Mouse (Mus musculus) midbrain, embryonic 13.5 days (tissue): ENCODE results near the gene Mettl7a3. TPM values are rescaled to one million over a fixed set of nuclear protein-coding genes. Genes with fewer than 3 reads are reported as not detected.
"Not testable (repeated sequence)": the region's sequence is repeated elsewhere in the genome, so short reads cannot be mapped to it uniquely, and the experiment has no call there.

Experiments used
- ATAC-seq: fragments of 200-750 bp; cut with Nextera tagmentation; 2 replicates; pipeline ENCODE4 v1.8.0; 2017; ENCODE audit warnings: mild to moderate bottlenecking, moderate TSS enrichment, moderate library complexity
- H3K27ac ChIP-seq: fragments of 300-500 bp; sonication (generic); 2 replicates; pipeline ENCODE4 v1.5.1; 2015; ENCODE audit warnings: inconsistent platforms, mild to moderate bottlenecking, moderate library complexity
- H3K27me3 ChIP-seq: fragments of 300-500 bp; sonication (generic); 2 replicates; pipeline ENCODE4 v1.6.1; 2015; ENCODE audit warnings: mild to moderate bottlenecking, inconsistent platforms
- H3K36me3 ChIP-seq: fragments of 300-500 bp; sonication (generic); 2 replicates; pipeline ENCODE4 v1.6.1; 2015; ENCODE audit warnings: mild to moderate bottlenecking, inconsistent platforms
- H3K4me1 ChIP-seq: fragments of 300-500 bp; sonication (generic); replicated peaks from 2 replicates; pipeline ENCODE4 v1.6.1; 2015; ENCODE audit warnings: inconsistent platforms
- H3K4me2 ChIP-seq: fragments of 300-500 bp; sonication (generic); replicated peaks from 2 replicates; pipeline ENCODE4 v1.6.1; 2015; ENCODE audit warnings: moderate library complexity, mild to moderate bottlenecking, inconsistent platforms
- H3K4me3 ChIP-seq: fragments of 300-500 bp; sonication (generic); replicated peaks from 2 replicates; pipeline ENCODE4 v1.5.1; 2015; ENCODE audit warnings: mild to moderate bottlenecking, inconsistent platforms
- H3K9ac ChIP-seq: fragments of 300-500 bp; sonication (generic); replicated peaks from 2 replicates; pipeline ENCODE4 v1.6.1; 2015; ENCODE audit warnings: mild to moderate bottlenecking, inconsistent platforms
- H3K9me3 ChIP-seq: fragments of 300-500 bp; sonication (generic); 2 replicates; pipeline ENCODE4 v1.6.1; 2016; ENCODE audit warnings: mild to moderate bottlenecking, inconsistent platforms
- WGBS: fragments of 180-500 bp; shearing (Covaris S2); methylation state at CpG from one replicate; pipeline ENCODE4 v1.1.7; 2015; 5-methylcytosine and 5-hydroxymethylcytosine counted together
- polyA plus RNA-seq: library from polyadenylated mRNA; unstranded; fragments of >200 nt; fragmentation: Nextera tagmentation; extraction: Ambion mirVana; gene quantifications from 2 replicates; pipeline ENCODE4 v1.2.1, GENCODE M21; 2015

Mettl7a3 gene
- polyA plus RNA-seq, 1 experiment from 2014 or later, result not detected

GRCm38 (mm10) chr15:100337328-100337727 is 2.6 kb downstream of the Mettl7a3 start:
- not testable (repeated sequence) for ATAC-seq, H3K27me3 ChIP-seq, H3K4me3 ChIP-seq

GRCm38 (mm10) chr15:100337847-100338246 is 3.1 kb downstream of the Mettl7a3 start:
- not testable (repeated sequence) for H3K9me3 ChIP-seq, H3K4me1 ChIP-seq, H3K27me3 ChIP-seq, H3K36me3 ChIP-seq, H3K9ac ChIP-seq, H3K27ac ChIP-seq, H3K4me3 ChIP-seq, H3K4me2 ChIP-seq
- 0 out of 2 replicates have a peak, but pooled peaks have one; percentile 50 for ATAC-seq
- 44% methylated on average over 10 of the region's 10 CpGs for WGBS

More at GRCm38 (mm10) chr15:100337328-100337727, 2.6 kb downstream of the Mettl7a3 start:
- not testable (repeated sequence) for H3K36me3 ChIP-seq, H3K9ac ChIP-seq, H3K4me1 ChIP-seq, H3K9me3 ChIP-seq, H3K4me2 ChIP-seq, H3K27ac ChIP-seq

- 76% methylated on average over 4 of the region's 5 CpGs for WGBS
- ATAC-seq, result not testable (repeated sequence)
Measured at GRCm38 (mm10) chr15:100341314-100341980, 6.7 kb downstream of the Mettl7a3 start.

GRCm38 (mm10) chr15:100345484-100345883 is 10.8 kb downstream of the Mettl7a3 start:
- Histone ChIP-seq H3K4me2 (no peak overlapping the region), H3K4me1 (no peaks in the 10 kb centered on the region), H3K27ac (no peak overlapping the region), H3K36me3 (no peaks in the 10 kb centered on the region), H3K9ac (no peak overlapping the region), H3K4me3 (no peak overlapping the region), H3K9me3 (no peaks in the 10 kb centered on the region), H3K27me3 (no peaks in the 10 kb centered on the region)
- ATAC-seq, result no peak

More at GRCm38 (mm10) chr15:100341314-100341980, 6.7 kb downstream of the Mettl7a3 start:
- not testable (repeated sequence) for H3K36me3 ChIP-seq, H3K4me1 ChIP-seq, H3K27me3 ChIP-seq, H3K4me2 ChIP-seq, H3K27ac ChIP-seq, H3K4me3 ChIP-seq, H3K9ac ChIP-seq, H3K9me3 ChIP-seq

- no peaks in the 10 kb centered on the region for H3K9me3 ChIP-seq
- H3K4me2 ChIP-seq, result no peak overlapping the region
- no peaks in the 10 kb centered on the region for H3K27me3 ChIP-seq
- no peaks in the 10 kb centered on the region for H3K4me1 ChIP-seq
- H3K9ac ChIP-seq, result no peak overlapping the region
- no peaks in the 10 kb centered on the region for H3K36me3 ChIP-seq
- no peak overlapping the region for H3K27ac ChIP-seq
- no peak overlapping the region for H3K4me3 ChIP-seq
- ATAC-seq, result no peak
- WGBS, result 55% methylated on average over 14 of the region's 14 CpGs
Measured at GRCm38 (mm10) chr15:100346761-100347160, 12.0 kb downstream of the Mettl7a3 start.

GRCm38 (mm10) chr15:100349496-100349895 is 14.8 kb downstream of the Mettl7a3 start:
- Histone ChIP-seq H3K9me3 (no peaks in the 10 kb centered on the region), H3K4me2 (no peak overlapping the region), H3K9ac (no peak overlapping the region), H3K36me3 (no peaks in the 10 kb centered on the region), H3K4me3 (no peak overlapping the region), H3K27me3 (no peaks in the 10 kb centered on the region), H3K4me1 (no peaks in the 10 kb centered on the region), H3K27ac (no peak overlapping the region)
- WGBS, result 54% methylated on average over 2 of the region's 2 CpGs
- ATAC-seq, result no peak

GRCm38 (mm10) chr15:100351501-100352060 is 16.9 kb downstream of the Mettl7a3 start:
- no peaks in the 10 kb centered on the region for H3K36me3 ChIP-seq
- 82% methylated on average over 6 of the region's 6 CpGs for WGBS
- no peaks in the 10 kb centered on the region for H3K27me3 ChIP-seq
- ATAC-seq, result no peak
- H3K27ac ChIP-seq, result no peak overlapping the region
- no peaks in the 10 kb centered on the region for H3K9me3 ChIP-seq
- no peak overlapping the region for H3K4me3 ChIP-seq
- no peak overlapping the region for H3K9ac ChIP-seq
- no peaks in the 10 kb centered on the region for H3K4me1 ChIP-seq
- no peak overlapping the region for H3K4me2 ChIP-seq

GRCm38 (mm10) chr15:100352711-100353250 is 18.1 kb downstream of the Mettl7a3 start, which contains the start of the genes Methig1 and Mettl7a2:
Gene Methig1, plus strand, starts transcription at chr15:100353149.
Gene Mettl7a2, plus strand, starts transcription at chr15:100353200.
- 92% methylated on average over 10 of the region's 10 CpGs for WGBS
- ATAC-seq, result no peak
- no peaks in the 10 kb centered on the region for H3K9me3 ChIP-seq
- no peaks in the 10 kb centered on the region for H3K27me3 ChIP-seq
- no peak within 1 kb of the TSS for H3K4me2 ChIP-seq
- no peaks in the 10 kb centered on the region for H3K36me3 ChIP-seq
- no peak within 1 kb of the TSS for H3K4me3 ChIP-seq
- H3K9ac ChIP-seq, result no peak within 1 kb of the TSS
- H3K27ac ChIP-seq, result no peak within 1 kb of the TSS
- no peaks in the 10 kb centered on the region for H3K4me1 ChIP-seq

GRCm38 (mm10) chr15:100353399-100353798 is 18.7 kb downstream of the Mettl7a3 start:
- H3K9me3 ChIP-seq, H3K4me1 ChIP-seq, H3K4me2 ChIP-seq, H3K27me3 ChIP-seq, H3K4me3 ChIP-seq, H3K9ac ChIP-seq, H3K36me3 ChIP-seq, H3K27ac ChIP-seq, ATAC-seq: not testable (repeated sequence)
- 98% methylated on average over 9 of the region's 22 CpGs for WGBS

- no peak overlapping the region for H3K27ac ChIP-seq
- H3K36me3 ChIP-seq, result no peaks in the 10 kb centered on the region
- H3K4me3 ChIP-seq, result no peak overlapping the region
- no peak overlapping the region for H3K9ac ChIP-seq
- WGBS, result 93% methylated on average over 5 of the region's 5 CpGs
- H3K4me1 ChIP-seq, result no peaks in the 10 kb centered on the region
- H3K27me3 ChIP-seq, result no peaks in the 10 kb centered on the region
- no peak overlapping the region for H3K4me2 ChIP-seq
- ATAC-seq, result no peak
- no peaks in the 10 kb centered on the region for H3K9me3 ChIP-seq
Measured at GRCm38 (mm10) chr15:100355876-100356275, 21.1 kb downstream of the Mettl7a3 start.

- Histone ChIP-seq H3K4me1 (no peaks in the 10 kb centered on the region), H3K27ac (no peak within 1 kb of the TSS), H3K9me3 (no peaks in the 10 kb centered on the region), H3K4me2 (no peak within 1 kb of the TSS), H3K36me3 (no peaks in the 10 kb centered on the region), H3K4me3 (no peak within 1 kb of the TSS), H3K27me3 (no peaks in the 10 kb centered on the region), H3K9ac (no peak within 1 kb of the TSS)
- 85% methylated on average over 7 of the region's 7 CpGs for WGBS
- no peak for ATAC-seq
Measured at GRCm38 (mm10) chr15:100364242-100364641, 29.5 kb downstream of the Mettl7a3 start, which contains the start of gene Higd1c. Gene Higd1c, plus strand, starts transcription at chr15:100364542.

GRCm38 (mm10) chr15:100365967-100366366 is 31.2 kb downstream of the Mettl7a3 start:
- not testable (repeated sequence) for H3K4me1 ChIP-seq, H3K4me3 ChIP-seq, ATAC-seq, H3K4me2 ChIP-seq, H3K9me3 ChIP-seq, H3K9ac ChIP-seq, H3K27ac ChIP-seq, H3K36me3 ChIP-seq, H3K27me3 ChIP-seq
- WGBS, result 69% methylated on average over 9 of the region's 9 CpGs
